Mouse (Mus musculus): ENCODE data around the gene Slc2a4.
"Not testable (repeated sequence)": the region's sequence is repeated elsewhere in the genome, so short reads cannot be mapped to it uniquely, and the experiment has no call there.

The Slc2a4 gene

GRCm38 (mm10) chr11:69920266-69921031 is 27.5 kb downstream of the Slc2a4 start:
- in situ Hi-C loops (cut with MboI, MseI): no loop called here

DNA sequence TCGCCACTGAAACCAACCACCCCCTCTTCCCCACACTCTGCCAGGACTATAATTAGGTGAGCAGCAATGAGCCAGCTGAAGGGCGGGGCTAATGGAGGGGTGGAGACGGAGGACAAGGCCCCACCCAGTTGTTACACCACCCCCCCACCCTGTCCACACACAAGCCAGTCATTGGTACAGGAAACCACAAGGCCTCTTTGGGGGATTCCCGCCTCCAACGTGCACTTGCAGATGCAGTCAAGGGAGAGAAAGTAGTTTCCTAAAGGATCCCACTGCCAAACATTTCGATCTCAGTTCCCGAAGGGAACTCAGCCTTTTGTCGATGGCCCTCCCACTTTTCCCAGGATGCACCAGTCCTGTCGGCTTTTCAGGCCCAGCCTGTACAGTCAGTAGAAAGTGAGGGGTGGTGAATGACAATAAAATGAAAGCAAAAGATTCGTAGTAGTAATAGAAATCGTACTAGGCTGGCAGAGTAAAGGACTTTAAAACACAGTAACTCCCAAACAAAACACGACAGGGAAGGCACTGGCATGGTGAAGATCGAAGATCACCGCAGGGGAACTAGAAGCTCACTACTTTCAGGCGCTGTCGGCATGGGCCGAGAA is 28.2 kb downstream of the Slc2a4 start:
- in situ Hi-C loops (cut with MboI, MseI): no loop called here

GRCm38 (mm10) chr11:69919053-69919452 is 28.9 kb downstream of the Slc2a4 start:
- in situ Hi-C loops (cut with MboI, MseI): no loop called here

GRCm38 (mm10) chr11:69918118-69918517 is 29.9 kb downstream of the Slc2a4 start:
- in situ Hi-C loops (cut with MboI, MseI): no loop called here

- in situ Hi-C loops (cut with MboI, MseI): no loop called here
Observed at GRCm38 (mm10) chr11:69917379-69917948, 30.5 kb downstream of the Slc2a4 start.

DNA sequence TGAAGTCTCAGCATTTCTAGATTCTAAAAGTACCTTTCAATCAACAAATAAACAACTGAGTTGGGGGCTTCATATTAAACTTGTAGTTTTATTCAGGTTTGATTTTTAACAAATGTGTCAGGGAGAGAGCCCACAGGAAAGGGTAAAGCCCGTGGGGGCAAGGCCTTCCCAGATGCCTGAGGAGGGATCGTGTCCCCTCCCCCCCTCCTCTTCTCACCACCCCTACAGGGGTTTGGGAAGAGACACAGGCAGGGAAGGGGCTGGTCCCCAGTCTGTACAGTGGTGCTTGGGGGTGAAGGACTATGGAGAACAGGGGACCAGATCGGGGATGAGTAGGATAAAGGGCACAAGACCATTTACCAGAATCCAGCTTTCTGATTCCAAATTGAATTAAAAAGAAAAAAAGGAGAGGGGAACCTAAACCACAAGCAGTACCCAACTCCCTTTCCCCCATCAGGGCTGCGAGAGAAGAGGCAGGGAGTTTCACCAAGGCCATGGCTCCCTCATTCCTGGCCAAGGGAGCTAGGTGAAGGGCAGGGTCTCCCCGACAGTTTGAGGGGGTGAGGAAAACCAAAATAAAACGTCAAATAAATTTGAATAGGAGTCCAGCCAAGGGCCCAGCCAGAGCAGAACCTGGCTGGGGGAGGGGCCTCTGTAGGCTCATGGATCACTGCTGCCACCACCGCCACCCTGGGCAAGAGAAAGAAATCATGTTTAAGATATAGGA is 31.2 kb downstream of the Slc2a4 start:
- in situ Hi-C loops (cut with MboI, MseI): not testable (repeated sequence)

DNA sequence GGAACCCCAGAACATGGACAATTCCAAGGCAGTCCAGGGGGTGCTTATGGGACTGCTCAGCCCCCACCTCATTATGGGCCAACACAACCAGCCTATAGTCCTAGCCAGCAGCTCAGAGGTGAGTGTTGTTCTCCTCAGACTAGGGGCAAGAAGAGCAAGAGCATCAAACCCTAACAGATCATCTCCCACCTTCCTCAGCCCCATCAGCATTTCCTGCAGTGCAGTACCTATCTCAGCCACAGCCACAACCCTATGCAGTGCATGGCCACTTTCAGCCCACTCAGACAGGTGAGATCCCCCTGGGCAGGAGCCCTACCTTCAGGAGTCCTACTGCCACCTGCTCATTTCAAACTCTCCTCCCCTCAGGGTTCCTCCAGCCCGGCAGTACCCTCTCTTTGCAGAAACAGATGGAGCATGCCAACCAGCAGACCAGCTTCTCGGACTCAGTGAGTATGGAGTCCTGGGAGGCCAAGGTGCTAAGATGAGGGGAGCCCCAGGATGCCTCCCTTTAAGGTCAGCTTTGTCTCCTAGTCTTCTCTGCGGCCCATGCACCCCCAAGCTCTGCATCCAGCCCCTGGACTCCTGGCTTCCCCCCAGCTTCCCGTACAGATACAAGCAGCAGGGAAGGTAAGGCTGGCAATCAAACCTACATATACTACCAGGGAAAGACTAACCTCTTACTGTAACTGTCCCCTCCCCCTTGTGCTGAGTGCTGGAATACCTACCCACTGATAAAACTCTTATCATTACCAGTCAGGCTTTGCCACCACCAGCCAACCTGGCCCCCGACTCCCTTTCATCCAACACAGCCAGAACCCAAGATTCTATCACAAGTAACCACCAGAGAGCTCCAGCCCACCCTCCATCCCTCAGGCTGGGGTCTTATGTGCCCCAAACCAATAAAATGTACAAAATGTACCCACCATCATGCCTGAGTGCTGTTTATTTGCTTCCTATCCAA is 32.0 kb downstream of the Slc2a4 start:
- in situ Hi-C loops (cut with MboI, MseI): no loop called here

DNA sequence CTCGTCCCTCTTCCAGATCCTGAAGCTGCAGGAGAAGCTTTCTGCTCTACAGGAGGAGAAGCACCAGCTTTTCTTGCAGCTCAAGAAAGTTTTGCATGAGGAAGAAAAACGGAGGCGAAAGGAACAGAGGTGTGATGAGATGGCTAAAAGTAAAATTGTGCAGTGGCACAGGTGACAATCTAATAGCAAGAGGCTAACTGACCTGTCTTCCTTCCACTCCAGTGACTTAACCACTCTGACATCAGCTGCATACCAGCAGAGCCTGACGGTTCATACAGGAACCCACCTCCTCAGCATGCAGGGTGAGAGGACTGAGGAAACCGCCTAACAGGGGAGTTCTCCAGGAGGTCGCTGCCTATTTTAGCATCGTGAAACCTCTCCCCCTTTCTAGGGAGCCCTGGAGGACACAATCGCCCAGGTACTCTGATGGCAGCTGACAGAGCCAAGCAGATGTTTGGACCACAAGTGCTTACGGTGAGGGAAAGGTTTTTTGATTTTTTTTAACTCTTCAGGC is 33.0 kb downstream of the Slc2a4 start:
- in situ Hi-C loops (cut with MboI, MseI): no loop called here

DNA sequence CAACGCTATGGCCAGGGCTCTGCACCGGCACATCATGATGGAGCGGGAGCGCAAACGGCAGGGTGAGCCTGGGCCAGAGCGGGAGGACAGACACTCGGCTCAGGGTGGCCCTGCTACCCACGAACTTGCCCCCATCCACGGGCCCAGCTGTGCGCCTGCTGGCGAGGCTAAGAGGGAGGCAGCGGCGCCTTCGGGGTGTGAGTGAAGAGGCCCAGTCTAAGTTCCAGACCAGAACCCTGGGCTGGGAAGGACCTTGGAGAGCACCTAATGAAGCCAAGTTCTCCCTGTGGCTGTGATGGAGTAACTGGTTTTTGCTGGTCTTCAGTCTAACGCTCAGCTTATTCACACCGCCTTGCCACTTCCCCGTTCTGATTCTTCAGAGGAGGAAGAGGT is 33.6 kb downstream of the Slc2a4 start:
- in situ Hi-C loops (cut with MboI, MseI): no loop called here

- in situ Hi-C loops (cut with MboI, MseI): no loop called here
Observed at GRCm38 (mm10) chr11:69913554-69914371, 34.2 kb downstream of the Slc2a4 start, which contains the start of gene Gps2. Gps2 (plus strand) TSS chr11:69913888.

- in situ Hi-C loops (cut with MboI, MseI): no loop called here
Observed at GRCm38 (mm10) chr11:69912716-69913530, 35.1 kb downstream of the Slc2a4 start.

GRCm38 (mm10) chr11:69911701-69912100 is 36.3 kb downstream of the Slc2a4 start:
- in situ Hi-C loops (cut with MboI, MseI): no loop called here

GRCm38 (mm10) chr11:69910781-69911560 is 37.0 kb downstream of the Slc2a4 start:
- in situ Hi-C loops (cut with MboI, MseI): no loop called here

DNA sequence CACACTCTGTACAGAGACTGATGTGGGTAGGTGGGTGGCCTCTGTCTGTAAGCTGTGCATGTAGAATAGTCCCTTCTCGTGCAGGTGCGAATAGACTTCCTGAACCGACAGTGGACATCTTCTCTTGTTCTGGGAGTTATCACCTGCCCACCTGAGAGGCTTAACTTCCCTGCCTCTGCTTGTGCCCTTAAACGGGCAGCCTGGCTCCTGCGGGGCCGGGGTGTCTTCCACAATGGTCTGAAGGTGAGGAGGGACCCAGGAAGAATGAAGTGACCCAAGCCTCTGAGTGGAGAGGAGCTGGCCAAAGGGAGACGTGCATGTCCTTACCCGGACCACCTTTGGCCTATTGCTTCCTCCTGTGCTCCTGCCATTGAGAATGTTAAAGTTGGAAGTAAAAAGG is 37.8 kb downstream of the Slc2a4 start:
- in situ Hi-C loops (cut with MboI, MseI): no loop called here

- in situ Hi-C loops (cut with MboI, MseI): no loop called here
Observed at GRCm38 (mm10) chr11:69909174-69909573, 38.8 kb downstream of the Slc2a4 start.

- in situ Hi-C loops (cut with MboI, MseI): no loop called here
Observed at GRCm38 (mm10) chr11:69908645-69909044, 39.3 kb downstream of the Slc2a4 start.

- in situ Hi-C loops (cut with MboI, MseI): no loop called here
Observed at GRCm38 (mm10) chr11:69904311-69904710, 43.7 kb downstream of the Slc2a4 start.

DNA sequence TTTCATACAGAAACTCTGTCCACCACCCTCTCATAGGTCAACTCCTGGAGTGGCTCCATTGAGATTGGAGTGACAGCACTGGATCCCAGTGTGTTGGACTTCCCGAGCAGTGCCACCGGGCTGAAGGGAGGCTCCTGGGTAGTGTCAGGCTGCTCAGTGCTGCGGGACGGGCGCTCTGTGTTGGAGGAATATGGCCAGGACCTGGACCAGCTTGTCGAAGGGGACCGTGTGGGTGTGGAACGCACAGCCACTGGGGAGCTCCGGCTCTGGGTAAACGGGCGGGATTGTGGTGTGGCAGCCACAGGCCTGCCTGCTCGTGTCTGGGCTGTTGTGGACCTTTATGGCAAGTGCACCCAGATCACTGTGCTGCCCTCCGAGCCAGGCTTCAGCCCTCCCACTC is 45.0 kb downstream of the Slc2a4 start:
- in situ Hi-C loops (cut with MboI, MseI): no loop called here
